Mouse (Mus musculus): ENCODE measurements around the gene Celf2. TPM values are rescaled to one million over a fixed set of nuclear protein-coding genes. Genes with fewer than 3 reads are reported as not detected.
"Not testable (repeated sequence)": the region's sequence is repeated elsewhere in the genome, so short reads cannot be mapped to it uniquely, and the experiment has no call there.

Celf2 gene
- total RNA-seq (2021) = 10 to 100 TPM; 53.5 to 58.8 TPM
- long read RNA-seq, experiment 1, partial matches to known transcripts = 2 of 32 reads
- long read RNA-seq, experiment 1, other reads (novel, unspliced or antisense) = 30 of 32 reads
- long read RNA-seq, experiment 2, partial matches to known transcripts = 2 of 50 reads
- long read RNA-seq, experiment 2, other reads (novel, unspliced or antisense) = 48 of 50 reads

DNA sequence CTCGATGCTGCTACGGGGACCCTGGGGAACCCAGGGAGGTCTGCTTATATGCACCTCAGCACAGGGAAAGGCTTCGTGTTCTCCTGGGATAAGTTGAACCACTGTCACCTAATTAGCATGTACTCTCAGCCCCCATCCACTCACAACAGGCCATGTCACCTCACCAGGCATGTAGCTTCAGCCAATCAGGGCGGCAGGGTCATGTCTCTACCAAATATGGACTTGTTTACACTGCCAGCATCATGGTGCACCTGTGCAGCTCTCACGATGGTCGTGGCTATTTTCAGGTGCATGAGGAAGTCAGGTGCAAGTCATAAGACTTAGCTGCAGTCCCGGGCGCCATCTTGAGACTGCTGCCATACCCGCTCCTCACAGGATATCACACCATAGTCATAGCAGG is at the start of gene Celf2:
Gene Celf2 (minus strand): TSS at position 101 of the 400 bp plus-strand sequence.
- DNase-seq = not testable (repeated sequence)

- no peak for DNase-seq
These were observed 46.0 kb upstream of the Celf2 start for GRCm38 (mm10) chr2:7555144-7555892.

DNA sequence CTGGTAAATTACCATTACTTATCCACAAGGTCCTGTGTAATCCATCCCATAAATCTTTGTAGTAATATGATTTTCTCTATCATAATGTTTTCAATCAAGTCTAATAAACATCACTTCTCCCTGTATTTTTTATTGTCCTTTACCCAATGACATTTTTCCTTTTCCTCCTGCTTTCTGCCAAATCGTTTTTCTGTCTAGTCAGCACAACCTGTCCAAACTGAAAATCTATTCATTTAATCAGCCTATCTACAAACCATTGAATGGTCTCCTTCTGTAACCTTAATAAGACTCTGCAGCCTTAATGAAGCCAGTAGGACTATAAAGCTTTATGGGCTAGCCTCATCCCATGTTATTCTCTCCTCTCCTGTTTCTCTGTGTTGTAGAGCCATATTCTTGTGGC is 45.2 kb upstream of the Celf2 start:
- no peak for DNase-seq

DNA sequence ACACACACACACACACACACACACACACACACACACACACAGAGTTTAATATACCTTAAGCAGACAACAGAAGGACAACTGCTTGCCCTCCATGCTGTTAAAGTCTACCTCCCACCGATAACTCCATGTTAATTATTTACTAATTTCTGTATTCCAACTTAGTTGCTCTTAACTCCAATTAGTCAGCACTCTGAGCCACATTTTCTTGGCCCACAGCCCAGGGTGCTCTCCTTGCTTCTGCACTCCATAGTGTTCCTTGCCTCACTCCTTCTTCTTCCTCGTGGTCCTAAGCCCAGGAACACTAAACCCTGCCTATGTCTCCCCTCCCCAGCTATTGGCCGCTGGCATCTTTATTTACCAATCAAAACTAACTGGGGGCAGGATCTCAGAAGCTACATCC is 43.5 kb upstream of the Celf2 start:
- no peak for DNase-seq

DNA sequence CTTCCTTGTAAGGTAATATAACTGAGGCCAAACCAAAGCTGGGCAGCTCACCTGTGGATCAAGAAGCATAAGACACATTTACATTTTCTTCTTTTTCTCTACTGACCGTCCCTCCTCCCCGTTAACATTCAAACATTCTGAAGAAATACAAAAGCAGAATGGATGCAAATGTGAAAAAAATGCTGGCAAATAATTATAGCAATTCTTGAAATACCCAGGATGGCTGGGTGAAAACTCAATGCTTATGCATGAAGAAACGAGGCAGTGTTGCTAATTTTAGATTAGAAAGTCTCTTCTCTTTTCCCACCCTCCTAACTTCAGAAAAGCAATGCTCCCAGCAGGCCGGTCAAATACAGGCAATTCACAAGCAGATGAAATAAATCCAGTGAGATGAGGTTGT is 39.5 kb upstream of the Celf2 start:
- no peak for DNase-seq

DNA sequence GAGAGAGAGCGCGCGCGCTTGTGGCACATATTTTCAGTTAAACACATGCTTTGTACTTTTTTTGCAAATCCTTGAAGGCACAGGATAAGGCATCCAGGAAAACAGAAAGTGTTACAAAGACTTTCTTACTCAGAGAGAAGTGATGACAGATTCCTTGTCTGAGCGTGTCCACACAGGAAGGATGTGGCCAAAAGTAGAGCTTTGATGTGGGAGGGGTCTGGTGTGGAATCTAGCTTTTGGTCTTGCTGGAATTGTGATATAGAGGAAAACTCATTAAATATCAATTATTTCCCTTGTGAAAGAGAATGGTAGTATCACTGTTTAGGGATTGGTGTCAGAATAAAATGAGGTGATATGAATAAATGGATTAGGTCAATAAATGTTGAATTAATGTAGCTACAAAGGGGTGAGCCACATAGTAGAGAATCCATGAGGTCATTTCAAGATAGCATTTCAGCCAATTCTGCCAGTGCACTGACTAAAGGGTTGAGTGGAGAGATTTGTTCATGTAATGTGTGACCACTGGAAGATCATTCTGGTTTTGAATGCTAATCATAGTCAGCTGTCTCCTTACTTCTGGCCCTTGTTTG is 25.3 kb upstream of the Celf2 start:
- DNase-seq = no peak

- DNase-seq = no peak
These were observed 24.8 kb upstream of the Celf2 start for GRCm38 (mm10) chr2:7534195-7534594.

GRCm38 (mm10) chr2:7531185-7531960 is 22.0 kb upstream of the Celf2 start:
- no peak for DNase-seq

DNA sequence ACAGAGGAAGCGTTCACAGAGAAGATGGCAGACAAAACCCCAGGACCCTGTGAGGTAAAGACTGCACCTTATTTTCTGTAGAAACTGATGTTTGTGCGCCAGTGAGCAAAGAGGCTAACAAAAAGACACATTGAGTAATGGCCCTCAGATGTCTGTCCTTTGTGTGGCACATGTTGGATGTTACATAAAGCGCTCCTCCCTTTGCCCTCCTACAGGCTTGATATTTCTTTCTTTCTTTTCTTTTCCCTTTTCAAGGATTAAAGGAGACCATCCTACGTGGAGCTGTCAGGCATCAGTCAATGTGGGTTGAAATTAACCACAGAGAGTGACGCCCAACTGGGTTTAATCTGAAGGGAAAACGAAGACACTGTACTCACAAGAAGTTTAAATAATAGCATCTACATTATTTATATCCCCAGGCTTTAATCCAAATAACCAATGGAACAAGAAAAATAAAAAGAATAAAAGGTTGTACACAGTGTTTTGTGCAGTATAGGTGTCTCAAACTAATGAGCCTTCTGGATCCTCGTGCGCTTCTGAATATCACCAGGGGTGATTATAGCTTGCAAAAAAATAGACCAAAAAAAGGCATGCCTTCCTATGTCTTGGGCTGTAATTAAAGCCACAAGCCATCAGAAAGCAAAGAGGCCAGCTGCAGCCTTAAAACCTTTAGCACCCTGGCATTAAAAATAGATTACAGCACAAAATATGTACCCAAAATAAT is 21.3 kb upstream of the Celf2 start:
- no peak for DNase-seq

DNA sequence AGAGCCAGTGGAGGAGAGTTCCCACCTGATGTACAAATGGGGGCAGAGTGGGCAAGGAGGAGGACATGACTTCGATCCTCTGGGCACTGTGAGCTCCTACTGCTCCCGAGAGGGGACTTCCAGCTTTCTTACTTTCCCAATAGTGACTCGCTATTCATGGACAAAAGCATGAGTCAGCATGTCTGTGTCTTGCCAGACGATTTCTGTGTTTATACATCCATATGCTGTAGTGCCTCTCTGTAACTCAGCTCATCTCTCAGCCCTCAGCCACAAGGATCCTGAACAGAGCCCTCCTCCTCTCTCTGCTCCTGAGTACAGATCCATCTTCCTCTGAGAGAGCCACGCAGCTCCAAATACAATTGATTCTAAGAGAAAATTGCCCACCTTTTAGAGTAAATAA is 20.3 kb upstream of the Celf2 start:
- DNase-seq = no peak

GRCm38 (mm10) chr2:7526696-7527095 is 17.3 kb upstream of the Celf2 start:
- no peak for DNase-seq

- DNase-seq = no peak
These were observed 10.1 kb upstream of the Celf2 start for GRCm38 (mm10) chr2:7519473-7519872.

GRCm38 (mm10) chr2:7493420-7493819 is 15.9 kb downstream of the Celf2 start:
- no peak for DNase-seq

- DNase-seq = no peak
These were observed 24.4 kb downstream of the Celf2 start for GRCm38 (mm10) chr2:7484974-7485373.

- DNase-seq = no peak
These were observed 27.3 kb downstream of the Celf2 start for GRCm38 (mm10) chr2:7482062-7482461.

DNA sequence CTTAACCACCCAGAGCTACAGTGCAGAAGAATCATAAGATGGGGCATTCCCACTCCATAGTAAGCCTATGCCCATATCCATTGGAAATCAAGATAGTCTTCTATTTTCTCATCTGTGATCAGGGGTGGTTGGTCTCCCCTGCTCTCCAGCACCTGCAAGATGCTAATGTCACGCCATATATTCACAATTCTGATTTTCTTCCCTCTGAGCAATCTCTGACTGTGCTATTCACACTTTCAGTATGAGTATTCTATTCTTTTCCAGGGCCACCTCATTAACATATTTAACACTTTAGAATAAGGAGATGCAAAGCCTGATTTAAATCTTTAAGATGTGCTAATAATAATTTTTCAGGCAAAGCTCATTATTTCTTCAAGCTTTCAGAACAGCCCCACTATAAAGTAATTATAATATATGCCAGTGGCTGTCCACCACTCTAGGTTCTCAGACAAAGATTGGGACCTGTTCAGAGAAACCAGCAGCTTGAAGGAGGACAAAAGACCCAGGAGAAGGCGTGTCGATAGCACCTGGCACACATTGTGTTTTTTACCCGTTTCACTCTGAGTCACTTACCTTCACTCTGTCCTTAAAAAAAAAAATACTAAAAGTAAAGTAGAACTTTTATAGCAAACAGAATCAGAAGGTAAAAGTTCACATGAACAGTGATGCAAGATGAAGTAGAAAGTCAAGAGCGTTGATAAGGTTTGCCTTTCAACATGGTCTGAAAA is 48.9 kb downstream of the Celf2 start:
- no peak for DNase-seq

GRCm38 (mm10) chr2:7438721-7439282 is 70.6 kb downstream of the Celf2 start:
- no peak for DNase-seq

- no peak for DNase-seq
These were observed 82.9 kb downstream of the Celf2 start for GRCm38 (mm10) chr2:7426481-7426880.

DNA sequence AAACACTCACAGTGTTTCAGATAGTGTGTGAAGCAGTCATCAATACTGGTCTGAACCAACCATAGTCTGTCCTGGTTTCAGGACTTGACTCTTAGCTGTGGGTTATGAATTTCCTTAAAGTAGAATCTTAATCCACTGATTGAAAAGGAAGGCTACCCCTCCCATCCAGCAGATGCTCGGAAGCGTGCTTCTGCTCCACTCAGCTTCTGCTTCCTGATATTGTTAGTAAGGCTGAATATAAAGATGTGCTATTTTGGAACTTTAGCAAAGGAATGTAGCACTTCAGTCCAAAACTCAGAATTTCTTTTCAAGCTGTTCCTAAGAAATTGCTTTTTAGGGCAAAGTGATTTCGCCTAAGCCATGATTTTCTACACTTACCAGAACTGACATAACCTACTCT is 108.8 kb downstream of the Celf2 start:
- DNase-seq = no peak

GRCm38 (mm10) chr2:7395935-7396334 is 113.4 kb downstream of the Celf2 start:
- no peak for DNase-seq

DNA sequence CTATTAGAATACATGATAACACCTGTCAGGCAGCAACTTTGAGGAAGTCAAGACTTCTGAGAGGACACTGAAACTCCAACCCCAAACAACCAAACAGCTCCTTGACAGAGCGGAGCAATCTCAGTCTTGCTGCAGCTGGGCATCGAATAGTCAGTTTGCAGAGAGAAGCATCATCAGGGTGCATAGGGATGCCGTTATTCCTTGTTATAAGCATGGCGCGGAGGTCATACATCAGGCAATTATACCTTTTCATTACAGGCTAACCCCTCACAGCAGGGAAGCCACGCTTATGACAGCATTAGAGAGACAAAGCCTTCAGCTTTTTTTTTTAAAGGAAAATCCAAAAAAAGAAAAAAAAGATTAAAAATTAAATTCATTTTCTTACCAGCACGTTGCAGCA is 113.9 kb downstream of the Celf2 start:
- no peak for DNase-seq

All from gastrocnemius, postnatal 25 days (tissue).